Mouse (Mus musculus): Measurements from ENCODE around the gene Gm49450.

- TF ChIP-seq CTCF (IDR thresholded peaks at IDR 0.05; ENCODE audit: borderline replicate concordance, extremely low read depth, insufficient read depth, insufficient read length) (peak; percentile 79), POLR2A (IDR thresholded peaks at IDR 0.05; ENCODE audit: borderline replicate concordance, extremely low read depth, insufficient read depth, insufficient read length, poor library complexity, severe bottlenecking) (no peak)
Measured at GRCm38 (mm10) chr15:98928598-98929240, 24.6 kb downstream of the Gm49450 start.

All from brain, embryonic 14.5 days (tissue).